Mouse (Mus musculus): ENCODE data around the gene Hexb. TPM values are rescaled to one million over a fixed set of nuclear protein-coding genes. Genes with fewer than 3 reads are reported as not detected.

Gene Hexb
- total and polyA plus RNA-seq, 3 experiments, result 12.7 to 15.4 TPM; not detected in 1

GRCm38 (mm10) chr13:97240965-97241786, 43.0 kb upstream of the Hexb start, which contains the start of gene Enc1:
Gene Enc1, plus strand, starts transcription at chr13:97241105.
- TF ChIP-seq ELF1 (IDR thresholded peaks at IDR 0.05; ENCODE audit: low read depth, low read length) (no peak), ETS1 (IDR thresholded peaks at IDR 0.05; ENCODE audit: low read depth, low read length) (no peak), POLR2A (IDR thresholded peaks at IDR 0.05; ENCODE audit: control insufficient read depth in 1 of 2, insufficient read depth in 1 of 2, low read depth in 1 of 2, low read length in 2 of 2, poor library complexity in 1 of 2) (no peak), HCFC1 (IDR thresholded peaks at IDR 0.05; ENCODE audit: low read depth, low read length) (no peak), ZC3H11A (IDR thresholded peaks at IDR 0.05; ENCODE audit: low read depth, low read length) (no peak), UBTF (IDR thresholded peaks at IDR 0.05; ENCODE audit: borderline replicate concordance, insufficient read depth, low read depth, low read length) (no peak), POLR2AphosphoS5 (IDR thresholded peaks at IDR 0.05; ENCODE audit: borderline replicate concordance, low read depth, low read length) (no peak), E2F4 (IDR thresholded peaks at IDR 0.05; ENCODE audit: borderline replicate concordance, low read depth, low read length) (no peak), NRF1 (IDR thresholded peaks at IDR 0.05; ENCODE audit: insufficient read depth, low read depth, low read length, poor library complexity, severe bottlenecking) (no peak), MEF2A (IDR thresholded peaks at IDR 0.05; ENCODE audit: extremely low read depth, insufficient replicate concordance, low read depth, low read length, poor library complexity, severe bottlenecking) (no peak), MYC (IDR thresholded peaks at IDR 0.05; ENCODE audit: low read depth, low read length) (no peak)
- no peak for DNase-seq (ENCODE audit: low read depth, low spot score)
- no peaks in the 10 kb centered on the region for H3K4me1 ChIP-seq (ENCODE audit: control insufficient read depth in 1 of 2, insufficient read depth in 2 of 2, low read length in 2 of 2)
- no peaks in the 10 kb centered on the region for H3K27me3 ChIP-seq (ENCODE audit: control insufficient read depth in 1 of 2, insufficient read depth in 2 of 2, low read length in 2 of 2)
- no peak within 1 kb of the TSS for H3K27ac ChIP-seq (ENCODE audit: control insufficient read depth, low read depth, low read length)
- no peaks in the 10 kb centered on the region for H3K79me2 ChIP-seq (ENCODE audit: control insufficient read depth, insufficient read depth, low read length, poor library complexity)
- no peaks in the 10 kb centered on the region for H3K9me3 ChIP-seq (replicated peaks; ENCODE audit: insufficient read depth, low read length)
- H3K36me3 ChIP-seq (ENCODE audit: control insufficient read depth in 1 of 2, insufficient read depth in 2 of 2, low read length in 2 of 2), result no peaks in the 10 kb centered on the region
- H3K4me3 ChIP-seq (ENCODE audit: control insufficient read depth in 1 of 2, insufficient read depth in 1 of 2, low read depth in 2 of 2, low read length in 2 of 2), result no peak within 1 kb of the TSS
- no peak within 1 kb of the TSS for H3K9ac ChIP-seq (ENCODE audit: control insufficient read depth, low read depth, low read length, poor library complexity, severe bottlenecking)

GRCm38 (mm10) chr13:97240279-97240964, 42.3 kb upstream of the Hexb start:
- Histone ChIP-seq H3K4me1 (ENCODE audit: control insufficient read depth in 1 of 2, insufficient read depth in 2 of 2, low read length in 2 of 2) (no peaks in the 10 kb centered on the region), H3K27me3 (ENCODE audit: control insufficient read depth in 1 of 2, insufficient read depth in 2 of 2, low read length in 2 of 2) (no peaks in the 10 kb centered on the region), H3K4me3 (ENCODE audit: control insufficient read depth in 1 of 2, insufficient read depth in 1 of 2, low read depth in 2 of 2, low read length in 2 of 2) (no peak overlapping the region), H3K9ac (ENCODE audit: control insufficient read depth, low read depth, low read length, poor library complexity, severe bottlenecking) (no peak overlapping the region), H3K79me2 (ENCODE audit: control insufficient read depth, insufficient read depth, low read length, poor library complexity) (no peaks in the 10 kb centered on the region), H3K27ac (ENCODE audit: control insufficient read depth, low read depth, low read length) (no peak overlapping the region), H3K36me3 (ENCODE audit: control insufficient read depth in 1 of 2, insufficient read depth in 2 of 2, low read length in 2 of 2) (no peaks in the 10 kb centered on the region), H3K9me3 (replicated peaks; ENCODE audit: insufficient read depth, low read length) (no peaks in the 10 kb centered on the region)
- DNase-seq (ENCODE audit: low read depth, low spot score), result no peak
- TF ChIP-seq CHD2 (IDR thresholded peaks at IDR 0.05; ENCODE audit: low read length) (no peak), NELFE (IDR thresholded peaks at IDR 0.05; ENCODE audit: low read depth, low read length) (no peak), MAX (IDR thresholded peaks at IDR 0.05; ENCODE audit: low read length) (no peak), EP300 (IDR thresholded peaks at IDR 0.05; ENCODE audit: low read depth in 1 of 2, low read length in 2 of 2) (no peak), BHLHE40 (IDR thresholded peaks at IDR 0.05; ENCODE audit: borderline replicate concordance, low read depth, low read length) (no peak), TCF12 (IDR thresholded peaks at IDR 0.05; ENCODE audit: low read depth, low read length) (no peak), ZC3H11A (IDR thresholded peaks at IDR 0.05; ENCODE audit: low read depth, low read length) (no peak), POLR2AphosphoS2 (IDR thresholded peaks at IDR 0.05; ENCODE audit: low read length) (no peak), ELF1 (IDR thresholded peaks at IDR 0.05; ENCODE audit: low read depth, low read length) (no peak), MEF2A (IDR thresholded peaks at IDR 0.05; ENCODE audit: extremely low read depth, insufficient replicate concordance, low read depth, low read length, poor library complexity, severe bottlenecking) (no peak), CHD1 (IDR thresholded peaks at IDR 0.05; ENCODE audit: low read depth, low read length) (no peak), ETS1 (IDR thresholded peaks at IDR 0.05; ENCODE audit: low read depth, low read length) (no peak)

Data from MEL (cell line).